Mouse (Mus musculus) olfactory bulb, adult 2 months (tissue): ENCODE data around the gene Ern1. TPM values are rescaled to one million over a fixed set of nuclear protein-coding genes. Genes with fewer than 3 reads are reported as not detected.

Experiments
- H3K27ac ChIP-seq: fragments of 200-500 bp; 2 replicates; pipeline ENCODE4 v1.5.1; 2012; ENCODE audit warnings: low read depth, low read length; ENCODE audit not compliant: insufficient read depth
- H3K4me1 ChIP-seq: fragments of 200-500 bp; 2 replicates; pipeline ENCODE4 v1.6.1; 2012; ENCODE audit warnings: low read length; ENCODE audit not compliant: control insufficient read depth, insufficient read depth
- H3K4me3 ChIP-seq: fragments of 200-500 bp; 2 replicates; pipeline ENCODE4 v1.5.1; 2012; ENCODE audit warnings: mild to moderate bottlenecking, low read depth, low read length, moderate library complexity; ENCODE audit not compliant: insufficient read depth
- CTCF ChIP-seq: fragments of 200-500 bp; IDR thresholded peaks from 2 replicates; pipeline ENCODE4 v1.5.1; 2012; ENCODE audit warnings: low read depth, mild to moderate bottlenecking, low read length, moderate library complexity; ENCODE audit not compliant: insufficient read depth
- POLR2A ChIP-seq: fragments of 200-500 bp; IDR thresholded peaks from 2 replicates; pipeline ENCODE4 v1.6.1; 2012; ENCODE audit warnings: mild to moderate bottlenecking, low read depth, low read length, moderate library complexity; ENCODE audit not compliant: insufficient read depth
- WGBS: fragments of 180-500 bp; shearing (Covaris S2); methylation state at CpG from one replicate; pipeline ENCODE4 v1.1.7; 2018; 5-methylcytosine and 5-hydroxymethylcytosine counted together
- polyA plus RNA-seq: library from polyadenylated mRNA; stranded (reverse); fragments of >200 nt; gene quantifications from 2 replicates; pipeline ENCODE4 v1.2.4, GENCODE M21; 2012; ENCODE audit warnings: low replicate concordance; ENCODE audit not compliant: missing spikeins, insufficient read depth, insufficient read length

Ern1 gene
- polyA plus RNA-seq, 1 experiment, result not detected

GRCm38 (mm10) chr11:106477505-106478160, 10.0 kb downstream of the Ern1 start:
- 93% methylated on average over 4 of the region's 4 CpGs for WGBS
- H3K4me1 ChIP-seq, result peaks cover 5% of the 10 kb centered on the region; the same call in 1 of the 2 replicates
- no peak overlapping the region for H3K27ac ChIP-seq
- no peak for TF ChIP-seq POLR2A
- TF ChIP-seq CTCF, result no peak
- H3K4me3 ChIP-seq, result no peak overlapping the region

- no peak overlapping the region for H3K4me3 ChIP-seq
- TF ChIP-seq CTCF (no peak), POLR2A (no peak)
- peaks cover 5% of the 10 kb centered on the region; the same call in 1 of the 2 replicates for H3K4me1 ChIP-seq
- 93% methylated on average over 1 of the region's 1 CpGs for WGBS
- no peak overlapping the region for H3K27ac ChIP-seq
These were observed 12.3 kb downstream of the Ern1 start for GRCm38 (mm10) chr11:106475309-106475708.

GRCm38 (mm10) chr11:106471629-106472028, 16.0 kb downstream of the Ern1 start:
- Histone ChIP-seq H3K4me1 (no peaks in the 10 kb centered on the region), H3K4me3 (no peak overlapping the region), H3K27ac (no peak overlapping the region)
- WGBS, result 90% methylated on average over 1 of the region's 1 CpGs
- TF ChIP-seq CTCF (no peak), POLR2A (no peak)

- TF ChIP-seq CTCF (no peak), POLR2A (no peak)
- no peak overlapping the region for H3K4me3 ChIP-seq
- no peaks in the 10 kb centered on the region for H3K4me1 ChIP-seq
- no peak overlapping the region for H3K27ac ChIP-seq
- 97% methylated on average over 1 of the region's 1 CpGs for WGBS
These were observed 19.1 kb downstream of the Ern1 start for GRCm38 (mm10) chr11:106468509-106468908.

- WGBS, result 89% methylated on average over 4 of the region's 4 CpGs
- Histone ChIP-seq H3K4me3 (no peak overlapping the region), H3K27ac (no peak overlapping the region), H3K4me1 (no peaks in the 10 kb centered on the region)
- TF ChIP-seq CTCF (no peak), POLR2A (no peak)
These were observed 21.7 kb downstream of the Ern1 start for GRCm38 (mm10) chr11:106465932-106466331.

GRCm38 (mm10) chr11:106465545-106465903, 22.1 kb downstream of the Ern1 start:
- Histone ChIP-seq H3K4me1 (no peaks in the 10 kb centered on the region), H3K27ac (no peak overlapping the region), H3K4me3 (no peak overlapping the region)
- 96% methylated on average over 1 of the region's 1 CpGs for WGBS
- no peak for TF ChIP-seq POLR2A
- TF ChIP-seq CTCF, result no peak

GRCm38 (mm10) chr11:106464681-106465544, 22.7 kb downstream of the Ern1 start:
- WGBS, result 55% methylated on average over 4 of the region's 4 CpGs
- no peak for TF ChIP-seq CTCF
- Histone ChIP-seq H3K4me3 (no peak overlapping the region), H3K4me1 (no peaks in the 10 kb centered on the region), H3K27ac (no peak overlapping the region)

GRCm38 (mm10) chr11:106463845-106464244, 23.8 kb downstream of the Ern1 start:
- WGBS, result 38% methylated on average over 5 of the region's 5 CpGs
- TF ChIP-seq CTCF, result no peak
- H3K4me1 ChIP-seq, result no peaks in the 10 kb centered on the region
- H3K27ac ChIP-seq, result no peak overlapping the region
- H3K4me3 ChIP-seq, result no peak overlapping the region

GRCm38 (mm10) chr11:106462309-106462708, 25.3 kb downstream of the Ern1 start:
- no peak overlapping the region for H3K27ac ChIP-seq
- no peaks in the 10 kb centered on the region for H3K4me1 ChIP-seq
- no peak overlapping the region for H3K4me3 ChIP-seq
- 78% methylated on average over 3 of the region's 3 CpGs for WGBS
- TF ChIP-seq CTCF (no peak), POLR2A (no peak)
